In genomic region chr4:141286860-141287517, GRCm38 (mm10) we compare ENCODE assay signal across 8 mouse cellular contexts. TPM values are rescaled to one million over a fixed set of nuclear protein-coding genes. Genes with fewer than 3 reads are reported as not detected.
A peak's percentile ranks its signal among the peaks of the same experiment; 100 is the strongest.
DNase-seq lines count a peak whose midpoint lies in the region; ATAC-seq and TF ChIP-seq lines count a peak whose summit lies in the region.

No protein-coding gene starts in this region.

- H3K9me3 ChIP-seq in hindbrain, embryonic 13.5 days, result no peaks in the 10 kb centered on the region
- no peaks in the 10 kb centered on the region for H3K9me3 ChIP-seq in liver, postnatal 0 days (ENCODE audit: low read length)

- H3K9ac ChIP-seq in hindbrain, embryonic 13.5 days, result 0 out of 2 replicates have a peak overlapping the region, but pooled peaks have one; percentile 1
- H3K9ac ChIP-seq in liver, postnatal 0 days (replicated peaks), result no peak overlapping the region; the same call in 1 of the 2 replicates

- peak overlapping the region; percentile 16; the same call in 1 of the 2 replicates for H3K4me2 ChIP-seq in hindbrain, embryonic 13.5 days
- peak overlapping the region; percentile 47; the same call in 1 of the 2 replicates for H3K4me2 ChIP-seq in liver, postnatal 0 days (ENCODE audit: low read depth, low read length)

- H3K36me3 ChIP-seq in hindbrain, embryonic 13.5 days, result no peaks in the 10 kb centered on the region
- H3K36me3 ChIP-seq in liver, postnatal 0 days (replicated peaks; ENCODE audit: insufficient read depth, low read length), result no peaks in the 10 kb centered on the region

- H3K4me3 ChIP-seq in hindbrain, embryonic 13.5 days, result no peak overlapping the region
- H3K4me3 ChIP-seq in liver, postnatal 0 days (ENCODE audit: low read depth, low read length), result no peak overlapping the region

- intact Hi-C loops in left cerebral cortex, postnatal 25 days (cut with DNase I), result no loop called here

- peaks cover 71% of the 10 kb centered on the region for H3K27me3 ChIP-seq in hindbrain, embryonic 13.5 days
- H3K27me3 ChIP-seq in liver, postnatal 0 days (ENCODE audit: insufficient read depth, low read length), result peaks cover 38% of the 10 kb centered on the region

- 12% methylated on average over 20 of the region's 20 CpGs for WGBS in hindbrain, embryonic 13.5 days
- WGBS in liver, postnatal 0 days (ENCODE audit: insufficient replicate concordance), result 12% methylated on average over 20 of the region's 20 CpGs

- H3K27ac ChIP-seq in hindbrain, embryonic 13.5 days, result no peak overlapping the region
- H3K27ac ChIP-seq in liver, postnatal 0 days (ENCODE audit: low read depth), result no peak overlapping the region

- no peak for ATAC-seq in hindbrain, embryonic 13.5 days (ENCODE audit: low FRiP score)
- ATAC-seq in liver, postnatal 0 days, result no peak

- TF ChIP-seq EP300 in liver, postnatal 0 days (IDR thresholded peaks at IDR 0.05; ENCODE audit: low read depth), result no peak

- no peak for TF ChIP-seq CTCF in liver, postnatal 0 days (IDR thresholded peaks at IDR 0.05; ENCODE audit: low read depth)

- peaks cover 40% of the 10 kb centered on the region for H3K4me1 ChIP-seq in hindbrain, embryonic 13.5 days (replicated peaks)
- H3K4me1 ChIP-seq in liver, postnatal 0 days (ENCODE audit: insufficient read depth), result peaks cover 30% of the 10 kb centered on the region

- DNase-seq in adrenal gland, adult 2 months, result peak; percentile 82
- no peak for DNase-seq in adrenal gland, postnatal 4 days (ENCODE audit: low spot score in 2 of 2)
- peak; percentile 40 for DNase-seq in MN1 (ENCODE audit: low spot score)
- DNase-seq in liver, postnatal 0 days, result no peak
- no peak for DNase-seq in cerebellum, adult 9-11 months
- no peak for DNase-seq in left cerebral cortex, postnatal 25 days (ENCODE audit: low spot score in 2 of 2)
- no peak for DNase-seq in cerebellum, adult 11-12 months

RNA-seq across cellular contexts. Expression of gene Epha2, which starts 14.1 kb away (rescaled TPM):
- 10 to 100 TPM; 11.7 to 19.4 TPM for total RNA-seq in adrenal gland, adult 2 months (2021)
- 18.0 and 24.1 TPM in 2 replicates for polyA plus RNA-seq in adrenal gland, adult 2 months (2012; rRNA removed)
- total RNA-seq in adrenal gland, postnatal 4 days (2021), result 10 to 100 TPM; 19.0 to 21.5 TPM
- polyA plus RNA-seq in hindbrain, embryonic 13.5 days (2015; fragmentation: Nextera tagmentation; extraction: Ambion mirVana), result 1.5 and 1.8 TPM in 2 replicates
- polyA plus RNA-seq in liver, postnatal 0 days (2015; fragmentation: Nextera tagmentation; extraction: Ambion mirVana), result 1.5 and 2.4 TPM in 2 replicates
- total RNA-seq in left cerebral cortex, postnatal 25 days (2021), result 1 to 10 TPM in 1 of 2 experiments, under 1 TPM in 1; 0.82 to 1.2 TPM

RNA-seq across cellular contexts. Expression of gene Arhgef19, which starts 47.7 kb away (rescaled TPM):
- 10 to 100 TPM; 50.9 to 65.1 TPM for total RNA-seq in adrenal gland, adult 2 months (2021)
- polyA plus RNA-seq in adrenal gland, adult 2 months (2012; rRNA removed), result 58.3 and 75.8 TPM in 2 replicates
- 10 to 100 TPM; 37.5 to 39.2 TPM for total RNA-seq in adrenal gland, postnatal 4 days (2021)
- polyA plus RNA-seq in hindbrain, embryonic 13.5 days (2015; fragmentation: Nextera tagmentation; extraction: Ambion mirVana), result 1.4 TPM in 2 replicates
- polyA plus RNA-seq in liver, postnatal 0 days (2015; fragmentation: Nextera tagmentation; extraction: Ambion mirVana), result 3.0 and 4.2 TPM in 2 replicates
- total RNA-seq in left cerebral cortex, postnatal 25 days (2021), result 10 to 100 TPM; 15.1 to 16.3 TPM

Comparison
In these comparisons a context has a peak if more than half of its experiments do, and no peak if none do; other contexts are left out.
1. DNase-seq: peak in adrenal gland, adult 2 months (single experiment) and MN1 (single experiment); none in adrenal gland, postnatal 4 days (0 of 2), liver, postnatal 0 days (single experiment), cerebellum, adult 9-11 months (single experiment), left cerebral cortex, postnatal 25 days (0 of 2) and cerebellum, adult 11-12 months (single experiment).
2. RNA of gene Epha2, which starts 14.1 kb away (total RNA-seq): 19.0 to 21.5 TPM in adrenal gland, postnatal 4 days and 11.7 to 19.4 TPM in adrenal gland, adult 2 months; 0.82 to 1.2 TPM in left cerebral cortex, postnatal 25 days; every median in the first group is over 4 times any median in the second.